Mouse (Mus musculus) intestine, embryonic 16.5 days (tissue): ENCODE results near the gene Nif3l1. TPM values are rescaled to one million over a fixed set of nuclear protein-coding genes. Genes with fewer than 3 reads are reported as not detected.

Source experiments
- ATAC-seq: fragments of 200-750 bp; cut with Nextera tagmentation; 2 replicates; pipeline ENCODE4 v1.8.0; 2017; ENCODE audit warnings: moderate TSS enrichment, moderate library complexity
- H3K27ac ChIP-seq: fragments of 300-500 bp; sonication (generic); 2 replicates; pipeline ENCODE4 v1.5.1; 2014; ENCODE audit warnings: mild to moderate bottlenecking, low read length
- H3K27me3 ChIP-seq: fragments of 300-500 bp; sonication (generic); replicated peaks from 2 replicates; pipeline ENCODE4 v1.6.1; 2014; ENCODE audit warnings: low read length, control low read depth, mixed read lengths; ENCODE audit not compliant: control insufficient read depth, insufficient read depth
- H3K36me3 ChIP-seq: fragments of 300-500 bp; sonication (generic); 2 replicates; pipeline ENCODE4 v1.6.1; 2014; ENCODE audit warnings: low read length, control low read depth; ENCODE audit not compliant: control insufficient read depth, insufficient read depth
- H3K4me1 ChIP-seq: fragments of 300-500 bp; sonication (generic); 2 replicates; pipeline ENCODE4 v1.6.1; 2014; ENCODE audit warnings: low read length, control low read depth, mixed read lengths; ENCODE audit not compliant: control insufficient read depth, insufficient read depth
- H3K4me2 ChIP-seq: fragments of 300-500 bp; sonication (generic); 2 replicates; pipeline ENCODE4 v1.6.1; 2014; ENCODE audit warnings: low read depth, low read length, control low read depth
- H3K4me3 ChIP-seq: fragments of 300-500 bp; sonication (generic); 2 replicates; pipeline ENCODE4 v1.5.1; 2014; ENCODE audit warnings: mild to moderate bottlenecking, low read length
- H3K9ac ChIP-seq: fragments of 300-500 bp; sonication (generic); 2 replicates; pipeline ENCODE4 v1.6.1; 2014; ENCODE audit warnings: low read depth, low read length
- H3K9me3 ChIP-seq: fragments of 300-500 bp; sonication (generic); 2 replicates; pipeline ENCODE4 v1.6.1; 2016; ENCODE audit warnings: low read length, control low read depth; ENCODE audit not compliant: control insufficient read depth
- WGBS: fragments of 180-500 bp; shearing (Covaris S2); extraction: QIAGEN DNeasy Blood & Tissue Kit; methylation state at CpG from one replicate; pipeline ENCODE4 v1.1.7; 2014; 5-methylcytosine and 5-hydroxymethylcytosine counted together
- polyA plus RNA-seq: library from polyadenylated mRNA; unstranded; fragments of >200 nt; fragmentation: Nextera tagmentation; extraction: Ambion mirVana; gene quantifications from 2 replicates; pipeline ENCODE4 v1.2.1, GENCODE M21; 2015

Nif3l1 gene
- polyA plus RNA-seq, result 35.6 and 37.7 TPM in 2 replicates

DNA sequence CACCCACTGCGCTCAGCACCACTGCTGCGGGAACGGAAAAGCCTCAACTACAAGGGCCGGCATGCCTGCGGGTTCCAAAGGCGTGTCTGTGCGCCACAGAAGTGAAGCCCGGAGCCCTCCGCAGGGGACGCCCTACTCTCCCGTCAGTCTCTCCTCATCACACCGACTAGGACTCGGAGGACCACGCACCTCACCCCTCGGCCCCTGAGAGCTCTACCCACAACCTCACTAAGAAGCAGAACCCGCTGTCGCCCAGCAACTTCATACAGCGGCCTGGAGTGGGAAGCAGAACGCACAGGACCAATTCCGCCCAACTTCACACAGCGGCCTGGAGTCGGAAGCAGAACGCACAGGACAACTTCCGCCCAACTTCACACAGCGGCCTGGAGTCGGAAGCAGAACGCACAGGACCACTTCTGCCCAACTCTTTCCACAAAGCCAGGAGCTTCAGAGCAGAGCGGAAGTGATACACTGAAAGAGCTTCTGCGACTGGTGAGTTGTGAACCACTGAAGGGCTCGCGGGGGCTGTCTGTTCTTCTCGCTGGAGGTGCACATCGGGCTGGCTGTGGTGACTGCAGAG is at the start of gene Nif3l1, which contains the start of gene Ppil3:
Nif3l1 (plus strand) TSS at position 9 of the 580 bp plus-strand sequence.
Ppil3 (minus strand) TSS at position 344 of the 580 bp plus-strand sequence.
- Histone ChIP-seq H3K27ac (peak within 1 kb of the TSS; percentile 93), H3K4me2 (peak within 1 kb of the TSS; percentile 76), H3K9me3 (no peaks in the 10 kb centered on the region), H3K4me3 (peak within 1 kb of the TSS; percentile 77), H3K27me3 (no peaks in the 10 kb centered on the region), H3K36me3 (no peaks in the 10 kb centered on the region), H3K4me1 (peaks cover 5% of the 10 kb centered on the region), H3K9ac (peak within 1 kb of the TSS; percentile 92)
- ATAC-seq, result peak; percentile 98
- under 1% methylated on average over 33 of the region's 33 CpGs for WGBS

DNA sequence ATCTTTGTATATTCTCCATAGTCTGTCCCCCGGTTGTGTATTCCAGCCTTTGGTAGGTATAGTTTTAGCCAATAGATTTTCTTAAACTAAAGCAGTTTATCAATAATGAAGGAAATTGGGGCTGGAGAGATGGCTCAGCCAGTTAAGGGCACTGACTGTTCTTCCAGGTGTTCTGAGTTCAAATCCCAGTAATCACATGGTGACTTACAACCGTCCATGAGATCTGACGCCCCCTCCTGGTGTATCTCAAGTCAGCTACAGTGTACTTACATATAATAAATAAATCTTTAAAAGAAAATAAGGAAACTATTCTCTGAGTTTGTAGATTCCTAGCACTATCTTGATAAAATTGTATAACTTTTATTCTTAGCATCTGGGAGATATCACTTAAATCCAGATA is 49.6 kb upstream of the Nif3l1 start:
- no peak overlapping the region for H3K4me2 ChIP-seq
- H3K9ac ChIP-seq, result no peak overlapping the region
- 93% methylated on average over 3 of the region's 3 CpGs for WGBS
- peaks cover 14% of the 10 kb centered on the region; the same call in 1 of the 2 replicates for H3K36me3 ChIP-seq
- peaks cover 5% of the 10 kb centered on the region; the same call in 1 of the 2 replicates for H3K4me1 ChIP-seq
- H3K27me3 ChIP-seq, result no peaks in the 10 kb centered on the region
- H3K27ac ChIP-seq, result no peak overlapping the region
- no peak overlapping the region for H3K4me3 ChIP-seq
- ATAC-seq, result no peak
- no peaks in the 10 kb centered on the region for H3K9me3 ChIP-seq

DNA sequence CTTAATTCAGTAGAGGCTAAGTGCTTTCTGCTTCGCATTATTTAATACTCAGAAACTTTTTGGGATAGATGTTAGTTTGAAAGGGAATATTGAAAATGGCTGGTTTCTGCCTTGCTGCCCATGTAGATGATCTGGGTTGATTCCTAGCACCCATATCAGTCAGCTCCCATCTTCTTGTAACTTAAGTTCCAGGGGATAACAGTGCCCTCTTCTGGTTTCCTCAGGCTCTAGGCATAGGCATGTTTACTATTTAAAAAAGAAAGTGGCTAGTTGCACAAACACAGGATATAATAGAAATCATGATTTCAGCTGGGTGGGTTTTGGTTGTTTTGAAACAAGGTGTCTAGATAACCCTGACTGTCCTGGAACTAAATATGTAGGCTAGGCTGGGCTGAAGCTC is 48.8 kb upstream of the Nif3l1 start:
- Histone ChIP-seq H3K36me3 (peaks cover 16% of the 10 kb centered on the region; the same call in 1 of the 2 replicates), H3K27ac (no peak overlapping the region), H3K27me3 (no peaks in the 10 kb centered on the region), H3K4me1 (peaks cover 4% of the 10 kb centered on the region; the same call in 1 of the 2 replicates), H3K9me3 (no peaks in the 10 kb centered on the region), H3K9ac (no peak overlapping the region), H3K4me3 (no peak overlapping the region), H3K4me2 (no peak overlapping the region)
- ATAC-seq, result no peak
- 100% methylated on average over 1 of the region's 1 CpGs for WGBS

DNA sequence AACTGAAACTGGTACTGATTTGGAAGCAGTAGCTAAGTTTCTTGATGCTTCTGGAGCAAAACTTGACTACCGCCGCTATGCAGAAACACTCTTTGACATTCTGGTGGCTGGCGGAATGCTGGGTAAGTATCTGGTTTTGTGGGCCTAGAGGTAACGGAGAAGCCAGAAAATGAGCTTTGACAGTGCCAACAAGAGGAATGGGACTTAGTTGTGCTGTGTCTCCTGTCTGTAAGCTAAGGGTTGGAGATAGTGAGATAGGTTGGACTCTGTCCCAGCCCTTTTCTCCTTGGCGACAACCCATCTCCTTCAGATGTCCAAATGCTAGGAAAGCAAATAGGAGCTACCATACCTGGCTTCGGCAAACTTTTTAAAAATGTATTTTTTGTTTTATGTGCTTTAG is 47.2 kb upstream of the Nif3l1 start:
- H3K4me2 ChIP-seq, result no peak overlapping the region
- H3K9ac ChIP-seq, result no peak overlapping the region
- ATAC-seq, result no peak
- H3K36me3 ChIP-seq, result peaks cover 16% of the 10 kb centered on the region; the same call in 1 of the 2 replicates
- H3K4me1 ChIP-seq, result no peaks in the 10 kb centered on the region
- WGBS, result 96% methylated on average over 6 of the region's 6 CpGs
- H3K4me3 ChIP-seq, result no peak overlapping the region
- H3K27me3 ChIP-seq, result no peaks in the 10 kb centered on the region
- H3K27ac ChIP-seq, result no peak overlapping the region
- no peaks in the 10 kb centered on the region for H3K9me3 ChIP-seq

DNA sequence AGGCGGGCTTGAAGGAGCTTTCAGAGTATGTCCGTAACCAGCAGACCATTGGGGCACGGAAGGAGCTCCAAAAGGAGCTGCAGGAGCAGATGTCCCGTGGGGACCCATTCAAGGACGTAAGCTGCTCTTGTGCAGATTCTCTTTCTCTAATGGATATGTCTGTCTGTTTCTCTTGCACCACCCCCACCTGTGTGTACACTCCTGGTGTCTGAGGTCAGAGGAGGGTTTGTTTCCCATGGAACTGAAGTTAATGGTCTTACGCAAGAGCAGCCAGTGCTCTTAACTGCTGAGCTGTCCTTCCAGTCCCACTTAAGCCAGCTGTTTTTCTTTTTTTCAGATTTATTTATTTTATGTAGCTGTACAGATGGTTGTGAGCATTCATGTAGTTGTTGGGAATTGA is 43.6 kb upstream of the Nif3l1 start:
- Histone ChIP-seq H3K27ac (no peak overlapping the region), H3K9ac (no peak overlapping the region), H3K4me1 (no peaks in the 10 kb centered on the region), H3K4me3 (no peak overlapping the region), H3K36me3 (peaks cover 14% of the 10 kb centered on the region; the same call in 1 of the 2 replicates), H3K27me3 (no peaks in the 10 kb centered on the region), H3K9me3 (no peaks in the 10 kb centered on the region), H3K4me2 (no peak overlapping the region)
- no peak for ATAC-seq
- 91% methylated on average over 6 of the region's 6 CpGs for WGBS

DNA sequence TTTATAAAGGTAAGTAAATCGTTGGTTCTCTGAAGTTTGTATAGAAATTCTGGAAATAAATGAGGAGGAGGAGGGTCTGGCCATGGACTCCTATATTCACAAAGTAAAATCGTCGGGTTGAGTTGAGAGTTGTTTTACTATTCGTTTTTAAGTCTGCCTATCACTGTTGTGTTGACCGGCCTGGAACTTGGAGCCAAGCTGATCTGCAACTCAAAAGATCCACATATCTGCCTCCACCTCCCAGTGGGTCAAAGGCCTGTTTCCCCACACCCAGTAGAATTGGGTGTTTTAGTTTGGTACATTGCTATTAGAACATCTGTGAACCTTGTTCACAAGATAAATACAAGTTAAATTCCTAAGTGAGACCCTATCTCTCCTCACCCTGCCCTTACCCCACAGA is 41.2 kb upstream of the Nif3l1 start:
- WGBS, result 94% methylated on average over 5 of the region's 5 CpGs
- Histone ChIP-seq H3K27ac (no peak overlapping the region), H3K4me3 (no peak overlapping the region), H3K4me1 (no peaks in the 10 kb centered on the region), H3K9me3 (no peaks in the 10 kb centered on the region), H3K27me3 (no peaks in the 10 kb centered on the region), H3K4me2 (no peak overlapping the region), H3K9ac (no peak overlapping the region), H3K36me3 (peaks cover 14% of the 10 kb centered on the region)
- no peak for ATAC-seq

DNA sequence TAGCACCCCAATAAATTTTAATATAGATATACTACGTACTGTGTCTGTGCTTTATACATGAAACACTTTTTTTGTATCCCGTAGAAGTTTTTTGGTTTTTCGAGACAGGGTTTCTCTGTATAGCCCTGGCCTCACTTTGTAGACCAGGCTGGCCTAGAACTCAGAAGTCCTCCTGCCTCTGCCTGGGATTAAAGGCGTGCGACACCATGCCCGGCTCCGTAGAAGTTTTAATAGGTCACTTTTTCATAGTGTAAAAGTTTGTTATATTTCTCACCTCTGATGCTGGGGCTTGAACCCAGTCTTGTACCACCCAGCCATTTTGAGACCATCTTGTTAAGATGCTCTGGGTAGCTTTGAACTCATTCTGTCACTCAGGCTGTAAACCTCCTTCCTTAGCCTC is 37.6 kb upstream of the Nif3l1 start:
- Histone ChIP-seq H3K9me3 (no peaks in the 10 kb centered on the region), H3K27me3 (no peaks in the 10 kb centered on the region), H3K36me3 (peaks cover 19% of the 10 kb centered on the region), H3K4me3 (no peak overlapping the region), H3K4me1 (no peaks in the 10 kb centered on the region), H3K4me2 (no peak overlapping the region), H3K9ac (no peak overlapping the region), H3K27ac (no peak overlapping the region)
- no peak for ATAC-seq
- WGBS, result 96% methylated on average over 7 of the region's 7 CpGs

DNA sequence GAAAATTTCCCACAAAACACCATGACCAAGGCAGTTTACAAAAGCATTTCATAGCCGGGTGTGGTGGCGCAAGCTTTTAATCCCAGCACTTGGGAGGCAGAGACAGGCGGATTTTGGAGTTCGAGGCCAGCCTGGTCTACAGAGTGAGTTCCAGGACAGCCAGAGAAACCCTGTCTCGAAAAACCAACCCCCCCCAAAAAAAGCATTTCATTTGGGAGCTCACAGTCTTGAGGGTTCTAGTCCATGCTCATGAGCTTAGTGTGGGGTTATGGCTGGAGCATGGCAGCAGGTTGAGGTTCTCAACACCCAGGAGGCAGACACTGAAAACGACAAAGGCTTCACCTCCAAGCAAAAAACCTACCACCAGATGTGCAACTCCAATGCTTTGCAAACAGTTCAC is 36.8 kb upstream of the Nif3l1 start:
- no peak for ATAC-seq
- H3K4me3 ChIP-seq, result no peak overlapping the region
- no peak overlapping the region for H3K9ac ChIP-seq
- H3K4me1 ChIP-seq, result no peaks in the 10 kb centered on the region
- H3K9me3 ChIP-seq, result no peaks in the 10 kb centered on the region
- no peak overlapping the region for H3K4me2 ChIP-seq
- no peak overlapping the region for H3K27ac ChIP-seq
- peaks cover 19% of the 10 kb centered on the region; the same call in 1 of the 2 replicates for H3K36me3 ChIP-seq
- no peaks in the 10 kb centered on the region for H3K27me3 ChIP-seq
- WGBS, result 81% methylated on average over 6 of the region's 6 CpGs

DNA sequence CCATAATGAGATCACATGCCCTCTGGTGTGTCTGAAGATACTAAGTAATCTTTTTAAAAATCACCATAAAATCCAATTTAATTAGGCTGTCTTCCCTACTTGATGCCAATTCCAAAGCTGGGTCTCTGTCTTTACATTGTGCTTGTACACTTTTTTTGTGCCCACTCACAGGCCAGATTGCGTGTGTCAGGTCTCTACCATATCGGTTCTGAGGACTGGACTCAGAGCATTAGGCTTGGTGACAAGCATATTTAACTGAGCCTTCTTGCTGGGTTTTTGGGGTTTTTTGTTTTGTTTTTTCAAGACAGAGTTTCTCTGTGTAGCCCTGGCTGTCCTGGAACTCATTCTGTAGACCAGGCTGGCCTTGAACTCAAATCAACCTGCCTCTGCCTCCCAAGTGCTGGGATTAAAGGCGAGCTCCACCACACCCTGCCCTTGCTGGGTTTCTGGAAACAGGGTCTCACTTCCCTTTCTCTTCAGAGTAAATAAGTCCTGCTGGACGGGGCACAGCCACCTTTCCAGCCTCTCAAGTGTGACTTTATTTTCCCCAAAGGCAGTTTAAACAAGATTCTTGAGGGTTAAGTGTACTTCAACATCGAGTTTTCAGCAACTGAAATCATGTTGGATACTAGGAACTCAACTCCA is 35.3 kb upstream of the Nif3l1 start:
- Histone ChIP-seq H3K27ac (no peak overlapping the region), H3K9ac (no peak overlapping the region), H3K36me3 (peaks cover 26% of the 10 kb centered on the region; the same call in 1 of the 2 replicates), H3K4me1 (no peaks in the 10 kb centered on the region), H3K4me2 (no peak overlapping the region), H3K27me3 (no peaks in the 10 kb centered on the region), H3K4me3 (no peak overlapping the region), H3K9me3 (no peaks in the 10 kb centered on the region)
- 81% methylated on average over 5 of the region's 5 CpGs for WGBS
- ATAC-seq, result no peak
